Mouse (Mus musculus) fat pad, adult 2 months (tissue): ENCODE data around the gene Gm47959.

Source experiments
- DNase-seq: peaks from one replicate; pipeline ENCODE4 v3.0.0-alpha.2; 2011; ENCODE audit warnings: low read depth, low spot score; ENCODE audit errors: extremely low read depth

The Gm47959 gene

DNA sequence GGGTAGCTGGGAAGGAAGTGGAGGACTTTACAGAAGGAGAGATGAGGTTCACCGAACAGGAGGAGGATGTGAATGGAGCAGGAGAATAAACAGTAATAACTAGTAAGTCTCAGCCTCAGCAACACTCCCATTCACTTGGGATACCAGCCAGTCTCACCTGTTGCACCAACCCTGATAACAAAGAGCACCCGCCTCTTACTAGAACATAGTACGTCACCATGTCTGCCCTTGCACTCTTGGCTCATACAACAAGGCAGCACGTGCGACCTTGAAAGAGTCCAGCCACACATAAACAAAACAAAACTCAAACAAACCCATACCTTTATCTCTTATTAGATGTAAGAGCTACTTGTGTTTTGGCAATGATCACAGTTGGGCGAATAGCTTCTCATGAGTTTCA, 32.2 kb downstream of the Gm47959 start:
- DNase-seq = no peak

DNA sequence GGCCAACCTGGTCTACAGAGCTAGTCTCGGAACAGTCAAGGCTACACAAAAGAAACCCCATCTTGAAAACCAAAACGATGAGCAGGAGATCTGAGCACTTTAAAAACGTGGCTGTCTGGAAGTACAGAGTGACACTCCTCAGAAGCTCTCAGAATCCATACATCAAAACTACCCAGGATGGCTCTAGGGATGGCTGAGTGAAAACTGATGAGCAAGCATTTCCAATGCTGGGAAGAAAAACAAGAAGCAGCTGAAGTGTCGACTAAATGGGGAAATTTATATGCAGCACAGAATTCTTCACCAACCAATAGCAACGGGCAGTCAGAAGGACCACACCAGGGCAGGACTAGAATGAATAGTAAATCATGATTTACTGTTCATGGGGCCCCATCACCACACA, 34.2 kb downstream of the Gm47959 start:
- no peak for DNase-seq

DNA sequence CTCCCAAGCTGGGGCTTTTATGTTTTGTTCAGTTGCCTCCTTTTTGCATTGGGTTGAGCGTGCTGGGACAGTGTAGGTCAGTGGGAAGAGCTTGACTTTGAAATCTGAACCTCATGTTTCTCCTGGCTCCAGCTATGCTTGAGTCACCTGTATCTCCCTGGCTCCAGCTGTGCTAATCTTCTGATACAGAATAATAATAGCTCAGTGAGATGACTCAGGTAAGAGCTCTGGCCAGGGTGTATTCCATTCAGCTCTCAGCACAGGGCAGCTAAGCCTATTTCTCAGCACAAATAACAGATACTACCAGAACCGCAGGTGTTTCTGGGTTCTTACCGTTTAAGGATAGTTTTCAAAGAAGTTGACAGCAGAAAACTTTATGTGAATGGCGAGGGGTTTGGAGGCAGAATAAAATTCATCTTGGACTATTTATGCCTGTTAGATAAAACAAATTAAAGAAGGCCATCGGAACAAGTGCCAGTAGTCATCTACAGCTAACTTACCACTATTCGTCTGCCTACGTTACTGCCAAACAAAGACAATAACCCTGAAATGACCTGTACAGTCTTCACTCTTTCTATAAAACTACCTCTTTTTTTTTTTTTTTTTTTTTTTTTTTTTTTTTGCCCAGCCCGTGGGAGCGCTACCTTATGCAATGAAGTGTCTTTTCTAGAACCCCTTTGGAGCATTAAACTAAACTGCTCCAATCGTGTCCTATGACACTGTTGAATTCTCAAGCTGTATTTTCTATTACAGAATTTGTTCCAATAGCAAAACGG, 36.7 kb downstream of the Gm47959 start:
- DNase-seq = no peak

DNA sequence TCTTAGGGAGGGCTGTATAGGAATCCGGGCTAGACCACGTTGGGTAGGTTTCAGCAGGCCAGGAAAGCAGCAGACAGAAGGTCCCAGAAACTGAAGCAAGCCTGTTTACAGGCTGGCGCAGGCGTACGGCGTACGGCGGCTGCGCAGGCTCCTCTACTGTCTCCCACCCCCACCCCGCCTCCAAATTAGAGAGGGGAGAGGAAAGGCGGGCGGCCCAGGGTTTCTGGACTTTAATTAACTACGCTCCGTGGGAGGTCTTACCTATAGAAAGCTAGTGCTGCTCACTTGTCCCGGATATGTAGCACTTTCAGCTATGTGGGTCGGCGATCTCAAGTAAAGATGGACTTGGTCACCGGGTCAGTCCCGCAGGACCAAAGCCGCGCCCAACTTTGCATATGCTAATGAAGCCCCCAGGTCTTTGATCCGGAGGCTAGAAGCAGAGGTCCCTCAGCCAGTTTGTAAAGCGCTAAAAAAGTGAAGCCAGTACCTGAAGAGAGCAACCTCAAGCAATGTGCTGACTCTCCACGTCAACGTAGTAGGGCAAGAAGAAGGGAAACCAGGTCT, 37.8 kb downstream of the Gm47959 start, which contains the start of gene Slc19a3:
Slc19a3 (minus strand) TSS at position 340 of the 564 bp plus-strand sequence.
- DNase-seq = no peak

DNA sequence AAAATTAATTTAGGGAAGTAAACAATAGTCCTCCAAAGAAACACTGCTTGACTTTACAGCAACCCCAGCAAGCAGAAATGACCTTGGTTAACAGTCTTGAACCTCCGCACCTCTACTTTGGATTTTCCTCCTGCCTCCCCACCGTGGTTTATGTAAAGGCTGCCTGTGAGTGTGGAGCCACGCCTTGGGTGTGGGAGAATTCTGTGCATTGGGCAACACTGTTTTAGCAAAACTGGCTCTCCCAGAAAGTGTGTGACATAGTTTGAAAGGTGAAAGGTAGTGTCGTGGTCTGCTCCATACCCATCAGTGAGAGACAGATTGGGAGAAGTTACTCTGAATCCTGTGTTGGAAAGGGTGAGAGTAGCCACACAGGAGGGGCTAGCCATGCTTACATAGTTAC, 38.7 kb downstream of the Gm47959 start:
- no peak for DNase-seq

DNA sequence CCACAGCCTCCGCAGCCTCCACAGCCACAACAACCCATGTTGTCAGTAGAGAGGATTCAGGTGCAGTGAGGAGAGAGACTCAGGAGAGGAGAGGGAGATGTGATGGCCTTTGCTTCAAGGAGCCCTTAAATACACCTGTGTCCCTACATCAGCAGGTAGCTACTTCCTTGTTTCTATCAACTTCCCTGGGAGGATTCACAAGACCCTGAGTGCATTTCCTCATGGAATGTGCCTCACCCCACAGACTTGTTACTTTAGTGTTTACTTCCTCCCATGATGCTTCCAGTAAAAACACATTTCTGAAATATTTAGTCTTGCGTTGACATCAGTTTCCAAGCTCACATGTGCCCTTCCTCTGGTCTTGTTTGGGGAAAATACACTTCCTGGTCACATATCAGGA, 42.0 kb downstream of the Gm47959 start, which contains the start of gene Krtap28-10:
Krtap28-10 (minus strand) TSS at position 101 of the 400 bp plus-strand sequence.
- no peak for DNase-seq

DNA sequence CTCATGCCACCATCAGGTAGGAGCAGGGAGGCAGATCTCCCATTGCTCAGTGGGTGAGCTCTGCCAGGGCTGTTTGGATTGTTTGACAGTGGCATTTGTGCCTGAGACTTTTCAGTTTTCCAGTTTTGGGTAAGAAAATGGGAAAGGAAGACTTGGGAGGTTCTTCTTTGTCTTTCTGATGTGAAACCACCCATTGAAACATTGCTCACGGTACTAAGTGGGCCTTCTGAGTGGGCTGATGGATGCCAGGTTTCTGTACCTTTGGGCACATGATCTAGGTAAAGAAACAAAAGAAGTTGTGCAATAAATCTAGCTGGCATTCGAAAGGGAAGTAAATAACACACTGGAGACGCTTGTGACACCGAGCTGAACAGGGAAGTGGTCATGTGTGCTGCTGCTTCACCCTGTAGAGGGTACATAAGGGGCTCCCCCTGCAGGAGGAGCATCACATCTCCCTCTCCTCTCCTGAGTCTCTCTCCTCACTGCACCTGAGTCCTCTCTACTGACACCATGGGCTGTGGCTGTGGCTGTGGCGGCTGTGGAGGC, 44.6 kb downstream of the Gm47959 start, which contains the start of gene Gm47969:
Gm47969 (plus strand) TSS at position 51 of the 546 bp plus-strand sequence.
- no peak for DNase-seq
